Mouse (Mus musculus) pancreas, adult 10 weeks (tissue): ENCODE results near the gene Tmem253. TPM values are rescaled to one million over a fixed set of nuclear protein-coding genes. Genes with fewer than 3 reads are reported as not detected.

Experiments
- polyA plus RNA-seq: library from polyadenylated mRNA; stranded (reverse); fragments of 350-450 nt; fragmentation: Illumina TruSeq; extraction: RNeasy Lipid Tissue Mini Kit (QIAGEN cat#74804); gene quantifications from one replicate; pipeline ENCODE4 v1.2.3, GENCODE M21; 2015; ENCODE audit warnings: low read depth, low replicate concordance; ENCODE audit not compliant: insufficient read depth

Gene Tmem253
- not detected for polyA plus RNA-seq

DNA sequence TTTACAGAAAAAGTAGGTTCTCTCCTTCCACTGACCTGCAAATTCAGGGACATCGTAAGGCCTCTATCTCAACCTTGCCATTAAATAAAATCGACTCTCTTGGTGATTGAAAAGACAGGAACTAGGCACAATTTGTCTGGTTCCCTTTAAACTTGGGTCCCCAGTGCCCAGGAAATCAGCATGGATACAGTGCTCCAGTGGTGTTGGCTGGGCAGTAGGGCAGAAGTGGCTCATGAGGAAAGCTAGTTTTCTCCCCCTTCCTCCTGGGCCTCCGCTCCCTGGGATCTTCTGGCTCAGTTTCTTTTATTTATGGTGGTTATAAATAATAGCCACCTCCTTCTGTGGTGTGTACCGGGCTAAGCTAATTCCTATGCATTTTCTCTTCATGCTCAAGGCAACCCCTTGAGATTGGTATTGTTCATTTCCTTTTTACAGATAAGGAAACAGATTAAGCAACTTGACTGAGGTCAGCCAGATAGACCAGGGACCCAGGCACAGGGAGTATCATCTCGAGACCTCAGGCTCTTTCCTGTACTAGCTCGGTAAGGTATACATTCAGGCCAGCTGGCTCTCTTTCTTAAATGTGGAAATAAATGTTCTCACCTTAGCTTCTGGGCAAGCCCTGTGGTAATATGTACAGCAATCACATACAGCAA lies at the start of gene Tmem253:
Gene Tmem253, plus strand, starts transcription at position 214 of the 656 bp plus-strand sequence.

DNA sequence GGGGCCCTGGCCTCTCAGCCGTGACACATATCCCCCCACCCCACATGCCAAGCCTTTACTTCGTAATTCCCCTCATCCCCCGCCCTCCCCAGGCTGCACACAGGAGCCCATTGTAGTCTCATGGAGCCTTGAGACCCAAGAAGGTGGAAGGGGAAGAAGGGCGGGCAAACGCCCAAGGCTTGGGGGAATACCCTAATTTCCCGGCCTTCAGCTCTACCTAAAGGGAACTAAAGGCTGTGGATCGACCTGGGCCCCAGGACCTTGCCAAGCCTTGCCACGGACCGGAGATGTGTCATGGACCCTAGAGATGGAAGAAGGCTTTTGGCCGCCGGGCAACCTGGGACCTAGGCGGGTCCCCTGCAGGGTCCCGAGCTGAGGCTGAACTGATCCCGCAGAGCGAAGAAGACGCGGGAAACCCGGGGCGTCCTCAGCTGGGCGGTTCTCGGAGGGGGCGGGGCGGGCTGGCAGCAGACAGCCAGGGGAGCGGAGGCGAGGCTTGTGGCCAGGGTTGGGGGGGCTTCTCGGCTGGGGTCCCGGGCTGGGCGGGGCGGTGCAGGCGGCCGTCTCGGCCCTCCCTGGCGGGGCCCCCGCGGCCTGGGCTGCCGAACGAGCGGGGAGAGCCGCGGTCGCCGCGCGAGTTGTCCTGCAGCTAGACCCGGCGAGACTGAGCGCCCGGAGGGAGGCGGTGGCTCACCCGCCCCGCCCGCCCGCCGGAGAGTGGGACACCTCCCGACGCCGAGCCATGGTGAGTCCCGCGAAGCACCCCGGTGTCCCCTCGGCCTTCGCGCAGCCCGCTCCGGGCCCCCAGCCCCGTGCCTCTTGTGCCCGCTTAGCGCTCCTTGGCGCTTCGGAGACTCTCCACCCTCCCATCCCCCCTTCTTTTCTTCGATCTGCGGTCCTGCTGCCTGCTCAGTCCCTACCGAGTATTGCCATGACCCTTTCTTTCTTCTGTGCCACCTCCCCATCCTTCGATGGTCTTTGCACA lies 30.9 kb upstream of the Tmem253 start, which contains the start of gene Arhgef40:
Gene Arhgef40, plus strand, starts transcription at position 473 of the 985 bp plus-strand sequence.

DNA sequence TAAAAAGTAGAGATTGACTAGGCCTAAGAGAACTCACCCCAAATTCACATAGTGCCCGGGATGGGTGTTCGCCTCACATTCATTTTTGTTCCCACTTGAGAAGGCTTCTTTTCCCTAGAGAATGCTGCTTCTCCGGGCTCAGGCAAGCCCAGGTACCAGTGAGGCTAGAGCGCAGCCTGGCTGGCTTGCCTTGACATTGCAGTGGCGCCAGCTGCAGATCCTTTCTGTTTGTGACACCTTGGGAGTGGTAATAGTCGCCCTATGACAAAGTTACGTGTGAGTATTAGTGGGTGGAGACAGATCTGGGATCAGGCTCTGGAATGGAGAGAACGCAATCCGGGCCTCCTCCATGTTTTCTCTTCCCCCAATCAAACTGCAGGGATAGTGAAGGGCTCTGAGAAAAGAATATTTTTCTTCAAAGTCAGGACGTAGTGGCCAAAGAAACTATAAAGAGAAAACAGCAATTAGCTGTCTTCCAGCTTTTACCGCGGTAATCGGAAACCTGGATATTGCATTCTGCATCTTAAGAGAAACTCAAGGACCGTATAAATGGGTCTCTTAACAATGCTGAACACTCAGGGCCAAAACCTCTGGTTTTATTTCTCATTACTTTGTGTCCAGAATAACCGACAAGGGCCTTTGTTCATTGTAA lies 5.2 kb downstream of the Tmem253 start, which contains the start of gene Zfp219:
Gene Zfp219, minus strand, starts transcription at position 248 of the 652 bp plus-strand sequence.

DNA sequence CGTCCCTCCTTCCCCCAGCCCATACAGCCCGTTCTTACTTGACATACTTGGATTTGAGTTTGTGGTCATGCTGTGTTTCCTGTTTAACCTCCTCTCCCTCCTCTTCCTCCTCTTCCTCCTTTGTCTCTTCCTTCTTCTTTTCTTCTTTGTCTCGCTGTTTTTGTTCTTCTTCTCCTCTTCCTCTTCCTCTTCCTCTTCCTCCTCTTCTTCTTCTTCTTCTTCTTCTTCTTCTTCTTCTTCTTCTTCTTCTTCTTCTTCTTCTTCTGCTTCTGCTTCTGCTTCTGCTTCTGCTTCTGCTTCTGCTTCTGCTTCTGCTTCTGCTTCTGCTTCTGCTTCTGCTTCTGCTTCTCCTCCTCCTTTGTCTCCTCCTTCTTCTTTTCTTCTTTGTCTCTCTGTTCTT lies 26.9 kb downstream of the Tmem253 start, which contains the start of gene Olfr221:
Gene Olfr221, minus strand, starts transcription at position 101 of the 400 bp plus-strand sequence.

Other genes with a start within 250 kb of the Tmem253 start
- not detected for gene Ang4, start 242.1 kb upstream of the Tmem253 start, polyA plus RNA-seq
- not detected for gene AY358078, start 215.6 kb upstream of the Tmem253 start, polyA plus RNA-seq
- gene Ear6, start 162.0 kb upstream of the Tmem253 start, polyA plus RNA-seq = not detected
- 14.3 TPM for gene Mettl17, start 130.8 kb upstream of the Tmem253 start, polyA plus RNA-seq
- gene Slc39a2, start 122.8 kb upstream of the Tmem253 start, polyA plus RNA-seq = 1.00 TPM
- 19.1 TPM for gene Ndrg2, start 101.5 kb upstream of the Tmem253 start, polyA plus RNA-seq
- gene Tppp2, start 97.2 kb upstream of the Tmem253 start, polyA plus RNA-seq = not detected
- not detected for gene Rnase13, start 92.9 kb upstream of the Tmem253 start, polyA plus RNA-seq
- gene Arhgef40, start 30.9 kb upstream of the Tmem253 start, polyA plus RNA-seq = 17.2 TPM
- 9.1 TPM for gene Zfp219, start 5.1 kb downstream of the Tmem253 start, polyA plus RNA-seq
- gene Olfr221, start 26.8 kb downstream of the Tmem253 start, polyA plus RNA-seq = not detected
- 41.8 TPM for gene Hnrnpc, start 88.4 kb downstream of the Tmem253 start, polyA plus RNA-seq
- 8.4 TPM for gene Rpgrip1, start 95.0 kb downstream of the Tmem253 start, polyA plus RNA-seq
- 8.1 TPM for gene Supt16, start 181.8 kb downstream of the Tmem253 start, polyA plus RNA-seq
- 13.8 TPM for gene Chd8, start 242.1 kb downstream of the Tmem253 start, polyA plus RNA-seq